Mouse (Mus musculus): ENCODE results near the gene Apba1. TPM values are rescaled to one million over a fixed set of nuclear protein-coding genes. Genes with fewer than 3 reads are reported as not detected.

The Apba1 gene
- polyA plus RNA-seq, 1 experiment from 2014 or later = 1.9 TPM

DNA sequence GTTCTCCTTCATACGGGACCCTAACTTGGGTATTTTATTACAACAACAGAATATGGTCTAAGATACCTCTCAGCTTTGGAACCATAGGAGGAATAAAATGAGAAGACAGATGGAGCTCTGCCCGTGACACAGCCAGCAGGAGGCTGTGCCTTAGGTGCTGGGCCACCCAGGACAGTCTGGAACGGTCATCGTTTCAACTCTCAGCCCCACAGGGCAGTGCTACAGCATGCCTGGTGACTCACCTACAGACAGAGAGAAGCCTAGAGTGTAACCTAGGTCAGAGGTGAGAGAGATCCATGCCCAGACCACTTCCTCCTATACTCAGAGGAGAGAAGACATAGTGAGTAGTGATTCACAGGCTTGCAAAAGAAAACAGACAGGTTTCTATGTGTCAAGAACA, 21.4 kb downstream of the Apba1 start:
- Histone ChIP-seq H3K9me3 (no peaks in the 10 kb centered on the region), H3K27ac (no peak overlapping the region), H3K4me3 (no peak overlapping the region), H3K4me1 (replicated peaks) (peaks cover 16% of the 10 kb centered on the region), H3K27me3 (ENCODE audit: insufficient read depth, poor library complexity, severe bottlenecking) (no peaks in the 10 kb centered on the region), H3K36me3 (no peaks in the 10 kb centered on the region)
- DNase-seq (ENCODE audit: low spot score) = no peak
- WGBS = 85% methylated on average over 4 of the region's 4 CpGs

DNA sequence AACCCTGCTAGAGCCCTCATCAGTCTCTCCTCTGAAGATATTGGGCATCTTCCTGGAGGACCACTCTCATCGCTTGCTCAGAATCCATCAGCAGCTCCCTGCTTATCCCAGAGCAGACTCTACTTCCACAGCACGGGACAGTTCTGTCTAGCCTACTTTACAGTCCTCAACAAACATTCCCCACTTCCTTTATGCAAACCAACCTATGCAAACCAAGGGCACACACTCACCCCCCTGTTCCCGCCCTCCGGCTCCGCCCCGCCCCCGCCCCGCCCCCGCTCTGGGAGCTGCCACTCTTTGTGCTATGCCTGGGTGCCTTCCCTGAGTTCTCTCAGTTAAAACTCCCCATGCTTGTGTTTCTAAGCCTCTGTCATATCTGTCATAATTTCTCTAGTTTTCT, 23.3 kb downstream of the Apba1 start:
- WGBS = 5% methylated on average over 9 of the region's 9 CpGs
- H3K9me3 ChIP-seq = no peaks in the 10 kb centered on the region
- H3K36me3 ChIP-seq = no peaks in the 10 kb centered on the region
- H3K27me3 ChIP-seq (ENCODE audit: insufficient read depth, poor library complexity, severe bottlenecking) = no peaks in the 10 kb centered on the region
- H3K4me3 ChIP-seq = peak overlapping the region; percentile 29; the same call in 1 of the 2 replicates
- peak; percentile 46 for DNase-seq (ENCODE audit: low spot score)
- H3K4me1 ChIP-seq (replicated peaks) = peaks cover 16% of the 10 kb centered on the region
- H3K27ac ChIP-seq = peak overlapping the region; percentile 62; the same call in 1 of the 2 replicates

DNA sequence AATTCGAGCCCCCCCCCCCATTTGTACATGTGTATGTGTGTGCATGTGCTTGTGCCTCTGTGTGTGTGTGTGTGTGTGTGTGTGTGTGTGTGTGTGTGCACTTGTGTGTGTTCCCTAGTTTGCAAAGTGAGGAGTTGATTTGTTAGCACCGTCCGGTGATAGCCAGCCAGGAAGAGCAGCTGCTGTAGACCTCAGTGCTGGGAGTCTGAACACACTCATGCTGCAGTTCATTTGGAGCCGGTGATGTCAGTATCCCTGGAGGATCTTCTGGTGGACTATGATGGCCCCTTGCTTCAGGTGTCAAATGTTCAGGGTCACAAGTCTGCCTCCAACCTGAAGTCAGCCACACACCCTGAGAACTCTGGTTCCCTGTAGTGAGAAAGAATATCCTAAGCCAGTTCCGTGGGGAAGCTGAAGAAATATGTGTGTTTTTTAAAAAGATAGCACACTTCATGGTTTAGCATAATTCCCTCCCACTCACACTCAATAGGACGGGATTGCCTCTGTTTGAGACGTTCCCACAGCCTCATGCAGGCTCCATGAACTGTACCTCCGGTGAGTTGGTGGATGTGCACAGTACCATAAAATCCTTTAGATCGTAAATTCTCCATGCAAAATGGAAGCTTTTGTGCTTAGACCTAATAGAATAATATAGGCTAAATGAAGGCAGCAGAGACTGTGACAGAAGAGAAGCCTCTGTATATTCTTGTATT, 29.9 kb downstream of the Apba1 start:
- no peak overlapping the region for H3K27ac ChIP-seq
- peaks cover 9% of the 10 kb centered on the region; the same call in 1 of the 2 replicates for H3K4me1 ChIP-seq (replicated peaks)
- WGBS = 72% methylated on average over 9 of the region's 9 CpGs
- no peaks in the 10 kb centered on the region for H3K9me3 ChIP-seq
- no peak for DNase-seq (ENCODE audit: low spot score)
- no peak overlapping the region for H3K4me3 ChIP-seq
- H3K36me3 ChIP-seq = no peaks in the 10 kb centered on the region
- no peaks in the 10 kb centered on the region for H3K27me3 ChIP-seq (ENCODE audit: insufficient read depth, poor library complexity, severe bottlenecking)

DNA sequence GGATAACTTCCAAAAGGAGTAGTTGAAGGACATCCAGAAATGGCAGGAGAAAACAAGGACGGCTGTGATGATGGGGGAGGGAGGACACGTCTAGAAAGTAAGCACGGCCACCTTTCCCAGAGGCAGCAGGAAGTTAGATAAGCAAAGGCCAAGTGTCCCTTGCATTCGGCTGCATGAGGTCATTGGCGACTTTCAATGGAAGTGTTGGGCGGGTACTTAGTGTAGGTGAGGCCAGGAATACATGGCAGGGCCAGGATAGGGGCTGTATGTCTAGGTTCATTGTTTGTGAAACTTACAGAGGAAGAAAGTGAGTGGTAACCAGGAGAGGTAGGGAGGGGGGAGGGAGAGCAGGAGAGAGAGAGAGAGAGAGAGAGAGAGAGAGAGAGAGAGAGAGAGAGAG, 33.0 kb downstream of the Apba1 start:
- 80% methylated on average over 6 of the region's 6 CpGs for WGBS
- Histone ChIP-seq H3K27me3 (ENCODE audit: insufficient read depth, poor library complexity, severe bottlenecking) (no peaks in the 10 kb centered on the region), H3K4me1 (replicated peaks) (peaks cover 9% of the 10 kb centered on the region; the same call in 1 of the 2 replicates), H3K4me3 (no peak overlapping the region), H3K27ac (no peak overlapping the region), H3K9me3 (no peaks in the 10 kb centered on the region), H3K36me3 (no peaks in the 10 kb centered on the region)
- no peak for DNase-seq (ENCODE audit: low spot score)

DNA sequence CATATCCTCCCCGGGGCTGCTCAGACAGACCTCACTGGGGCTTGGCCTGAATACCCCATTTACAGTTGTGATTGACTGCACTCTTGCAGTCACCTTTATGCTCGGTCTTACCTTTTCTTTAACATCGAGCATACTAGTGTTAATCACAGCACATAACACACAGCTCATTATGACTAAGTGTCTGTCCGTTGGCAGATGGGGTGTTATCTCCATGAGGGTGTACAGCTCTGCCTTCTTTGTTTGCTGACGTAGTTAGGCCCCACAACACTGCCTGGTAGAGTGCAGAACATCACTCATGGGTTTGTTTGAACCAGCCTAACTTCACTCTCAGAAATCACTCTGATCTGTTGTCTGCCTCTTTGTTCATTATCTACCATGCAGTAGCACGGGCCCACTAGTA, 33.9 kb downstream of the Apba1 start:
- Histone ChIP-seq H3K4me1 (replicated peaks) (peaks cover 9% of the 10 kb centered on the region; the same call in 1 of the 2 replicates), H3K27ac (no peak overlapping the region), H3K9me3 (no peaks in the 10 kb centered on the region), H3K36me3 (no peaks in the 10 kb centered on the region), H3K27me3 (ENCODE audit: insufficient read depth, poor library complexity, severe bottlenecking) (no peaks in the 10 kb centered on the region), H3K4me3 (no peak overlapping the region)
- WGBS = 91% methylated on average over 6 of the region's 6 CpGs
- no peak for DNase-seq (ENCODE audit: low spot score)

- no peaks in the 10 kb centered on the region for H3K9me3 ChIP-seq
- no peaks in the 10 kb centered on the region for H3K4me1 ChIP-seq (replicated peaks)
- WGBS = 80% methylated on average over 3 of the region's 3 CpGs
- H3K27ac ChIP-seq = no peak overlapping the region
- no peak overlapping the region for H3K4me3 ChIP-seq
- H3K36me3 ChIP-seq = no peaks in the 10 kb centered on the region
- no peaks in the 10 kb centered on the region for H3K27me3 ChIP-seq (ENCODE audit: insufficient read depth, poor library complexity, severe bottlenecking)
- no peak for DNase-seq (ENCODE audit: low spot score)
Observed at GRCm38 (mm10) chr19:23794491-23794890, 35.8 kb downstream of the Apba1 start.

DNA sequence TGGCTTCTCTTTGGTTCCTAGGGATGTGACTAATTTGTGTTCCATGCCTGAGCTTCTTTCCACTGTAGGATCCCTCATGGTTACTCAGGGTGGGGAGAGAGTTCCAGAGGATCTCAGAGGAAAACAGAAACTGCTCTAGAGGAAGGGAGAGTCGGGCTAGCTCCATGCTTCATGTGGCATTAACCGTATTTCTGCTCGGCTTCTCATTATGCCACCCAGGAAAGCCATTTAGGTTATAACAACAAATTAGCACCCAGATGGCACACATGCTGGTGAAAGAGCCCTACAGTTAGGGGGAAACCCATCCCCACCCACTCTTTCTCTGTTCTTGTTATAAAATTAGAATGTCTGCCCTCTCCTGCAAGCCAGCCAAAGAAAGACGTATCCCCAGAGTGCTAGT, 36.5 kb downstream of the Apba1 start:
- no peak for DNase-seq (ENCODE audit: low spot score)
- no peak overlapping the region for H3K4me3 ChIP-seq
- H3K4me1 ChIP-seq (replicated peaks) = no peaks in the 10 kb centered on the region
- WGBS = 81% methylated on average over 4 of the region's 4 CpGs
- no peaks in the 10 kb centered on the region for H3K27me3 ChIP-seq (ENCODE audit: insufficient read depth, poor library complexity, severe bottlenecking)
- no peaks in the 10 kb centered on the region for H3K36me3 ChIP-seq
- no peaks in the 10 kb centered on the region for H3K9me3 ChIP-seq
- no peak overlapping the region for H3K27ac ChIP-seq

- WGBS = 76% methylated on average over 1 of the region's 1 CpGs
- DNase-seq (ENCODE audit: low spot score) = no peak
- Histone ChIP-seq H3K27ac (no peak overlapping the region), H3K9me3 (no peaks in the 10 kb centered on the region), H3K4me1 (replicated peaks) (no peaks in the 10 kb centered on the region), H3K27me3 (ENCODE audit: insufficient read depth, poor library complexity, severe bottlenecking) (no peaks in the 10 kb centered on the region), H3K36me3 (no peaks in the 10 kb centered on the region), H3K4me3 (no peak overlapping the region)
Observed at GRCm38 (mm10) chr19:23801174-23801573, 42.5 kb downstream of the Apba1 start.

- no peak for DNase-seq (ENCODE audit: low spot score)
- H3K36me3 ChIP-seq = no peaks in the 10 kb centered on the region
- no peak overlapping the region for H3K27ac ChIP-seq
- 85% methylated on average over 4 of the region's 4 CpGs for whole genome bisulfite sequencing
- no peaks in the 10 kb centered on the region for H3K27me3 ChIP-seq (ENCODE audit: insufficient read depth, poor library complexity, severe bottlenecking)
- H3K9me3 ChIP-seq = no peaks in the 10 kb centered on the region
- H3K4me1 ChIP-seq (replicated peaks) = no peaks in the 10 kb centered on the region
- no peak overlapping the region for H3K4me3 ChIP-seq
Observed at GRCm38 (mm10) chr19:23803221-23803870, 44.7 kb downstream of the Apba1 start.

- no peaks in the 10 kb centered on the region for H3K4me1 ChIP-seq (replicated peaks)
- no peak for DNase-seq (ENCODE audit: low spot score)
- no peaks in the 10 kb centered on the region for H3K9me3 ChIP-seq
- H3K36me3 ChIP-seq = no peaks in the 10 kb centered on the region
- no peaks in the 10 kb centered on the region for H3K27me3 ChIP-seq (ENCODE audit: insufficient read depth, poor library complexity, severe bottlenecking)
- 59% methylated on average over 6 of the region's 6 CpGs for WGBS
- no peak overlapping the region for H3K27ac ChIP-seq
- no peak overlapping the region for H3K4me3 ChIP-seq
Observed at GRCm38 (mm10) chr19:23806796-23807195, 48.1 kb downstream of the Apba1 start.

DNA sequence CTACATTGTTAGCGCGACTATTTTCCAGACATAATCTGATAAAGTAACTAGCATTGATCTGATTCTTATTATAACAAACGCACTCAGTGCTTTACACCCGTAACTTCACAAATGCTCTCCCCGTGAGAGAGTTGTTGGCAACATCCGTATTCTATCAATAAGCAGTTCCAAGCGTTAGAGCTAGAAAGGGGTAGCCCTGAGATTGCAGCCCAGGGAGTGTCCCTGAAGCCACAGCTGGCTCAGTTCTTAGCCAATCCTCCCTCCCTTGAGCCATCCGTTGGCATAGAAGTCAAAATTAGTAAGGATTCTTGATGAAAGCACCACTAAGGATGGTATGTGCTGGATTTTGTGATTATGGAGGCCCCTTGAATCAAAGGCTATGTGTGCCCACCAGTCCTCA, 48.7 kb downstream of the Apba1 start:
- Histone ChIP-seq H3K27ac (no peak overlapping the region), H3K9me3 (no peaks in the 10 kb centered on the region), H3K27me3 (ENCODE audit: insufficient read depth, poor library complexity, severe bottlenecking) (no peaks in the 10 kb centered on the region), H3K4me1 (replicated peaks) (no peaks in the 10 kb centered on the region), H3K4me3 (no peak overlapping the region), H3K36me3 (no peaks in the 10 kb centered on the region)
- DNase-seq (ENCODE audit: low spot score) = no peak
- WGBS = 88% methylated on average over 8 of the region's 8 CpGs

DNA sequence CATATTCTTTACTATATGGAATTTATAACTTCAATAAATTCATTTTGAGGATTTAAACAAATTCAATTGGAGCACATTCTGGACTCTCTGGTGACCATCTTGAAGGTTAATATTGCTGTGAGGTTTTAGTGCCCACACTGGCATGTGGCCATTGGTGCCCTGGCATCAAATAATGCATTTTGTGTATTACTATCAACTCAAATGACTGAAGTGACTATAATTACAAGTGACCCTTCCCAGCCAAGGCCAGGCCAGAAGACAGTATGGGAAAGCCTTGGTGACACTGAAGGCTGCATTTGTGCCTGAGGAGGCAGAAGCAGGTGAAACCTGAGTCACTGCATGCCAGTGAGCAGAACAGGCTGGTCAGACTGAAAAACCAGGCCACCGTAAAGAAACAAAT, 50.5 kb downstream of the Apba1 start:
- H3K36me3 ChIP-seq = no peaks in the 10 kb centered on the region
- no peaks in the 10 kb centered on the region for H3K9me3 ChIP-seq
- H3K27me3 ChIP-seq (ENCODE audit: insufficient read depth, poor library complexity, severe bottlenecking) = no peaks in the 10 kb centered on the region
- no peak for DNase-seq (ENCODE audit: low spot score)
- no peaks in the 10 kb centered on the region for H3K4me1 ChIP-seq (replicated peaks)
- no peak overlapping the region for H3K27ac ChIP-seq
- no peak overlapping the region for H3K4me3 ChIP-seq
- 89% methylated on average over 1 of the region's 1 CpGs for WGBS

DNA sequence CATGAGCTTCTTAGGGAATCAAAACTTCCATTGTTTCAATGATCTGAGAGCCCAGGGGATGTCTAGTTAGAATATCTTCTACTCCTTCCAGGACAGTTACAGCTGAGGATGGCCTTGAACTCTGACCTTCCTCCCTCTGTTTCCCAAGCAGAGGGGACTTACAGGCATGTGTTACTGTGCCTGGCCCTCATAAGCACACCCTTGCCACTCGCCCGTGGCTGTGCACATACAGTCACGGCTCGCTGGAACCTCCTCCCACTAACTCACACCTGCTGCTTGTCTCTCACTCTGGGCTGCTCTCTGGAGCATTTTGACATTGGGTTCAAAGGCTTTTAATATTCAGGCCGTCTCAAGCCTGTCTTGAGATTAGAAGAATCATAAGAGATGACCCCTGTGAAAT, 51.8 kb downstream of the Apba1 start:
- Histone ChIP-seq H3K27me3 (ENCODE audit: insufficient read depth, poor library complexity, severe bottlenecking) (no peaks in the 10 kb centered on the region), H3K4me1 (replicated peaks) (no peaks in the 10 kb centered on the region), H3K4me3 (no peak overlapping the region), H3K9me3 (no peaks in the 10 kb centered on the region), H3K27ac (no peak overlapping the region), H3K36me3 (no peaks in the 10 kb centered on the region)
- WGBS = 79% methylated on average over 5 of the region's 5 CpGs
- no peak for DNase-seq (ENCODE audit: low spot score)
